Mouse (Mus musculus) left cerebral cortex, postnatal 25 days (tissue): ENCODE data around the gene Tceal5. TPM values are rescaled to one million over a fixed set of nuclear protein-coding genes. Genes with fewer than 3 reads are reported as not detected.

Experiments used
- DNase-seq, 2 experiments: peaks; one replicate each; pipeline ENCODE4 v3.0.0; 2022; ENCODE audit warnings: low spot score in 2 of 2, mixed read lengths in 1 of 2
- intact Hi-C: fragments of 180-260 bp; cut with DNase I; formaldehyde crosslinking; loops from one replicate; pipeline ENCODE4 v1.15.1; 2025
- microRNA-seq, 2 experiments: library from miRNA; unstranded; fragments of <30 nt; microRNA quantifications; one replicate each; pipeline ENCODE4 v1.2.0; 2022
- total RNA-seq, 2 experiments: library from RNA; stranded (reverse); gene quantifications; 2 replicates each; pipeline ENCODE4 v1.2.3; 2021

Tceal5 gene
- total RNA-seq, 2 experiments from 2014 or later, result 125 to 156 TPM

DNA sequence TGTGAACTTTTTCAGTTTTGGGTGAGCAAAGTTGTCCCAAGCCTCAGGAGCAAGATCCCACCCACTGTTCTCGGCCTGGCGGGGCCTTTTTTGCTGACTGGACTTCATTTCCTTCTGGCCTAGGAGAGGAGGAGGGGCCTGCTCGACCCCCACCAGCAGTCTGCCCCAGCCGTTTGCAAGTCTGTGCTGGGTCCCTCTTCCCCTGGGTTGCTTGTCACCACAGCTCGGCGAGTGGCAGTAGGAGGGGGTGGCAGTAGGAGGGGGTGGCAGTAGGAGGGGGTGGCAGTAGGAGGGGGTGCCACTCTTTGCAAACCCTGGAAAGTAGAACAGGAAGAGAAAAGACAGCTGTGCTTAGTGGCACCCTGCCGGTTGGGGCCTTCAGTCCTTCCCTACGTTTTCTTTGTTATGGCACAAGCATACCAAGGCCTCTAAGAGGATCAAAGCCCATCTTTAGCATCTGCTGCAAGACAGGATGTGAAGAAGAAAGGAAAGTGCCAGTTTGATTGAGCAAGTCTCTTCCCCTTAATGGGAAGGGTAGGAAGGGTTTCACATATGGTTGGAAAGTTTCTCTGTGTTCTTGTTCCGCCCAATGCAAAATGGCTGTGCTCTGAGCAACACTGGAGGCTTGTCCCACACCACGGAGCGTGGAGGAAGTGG, 22.7 kb downstream of the Tceal5 start:
- no peak for DNase-seq
- intact Hi-C loops, result no loop called here

DNA sequence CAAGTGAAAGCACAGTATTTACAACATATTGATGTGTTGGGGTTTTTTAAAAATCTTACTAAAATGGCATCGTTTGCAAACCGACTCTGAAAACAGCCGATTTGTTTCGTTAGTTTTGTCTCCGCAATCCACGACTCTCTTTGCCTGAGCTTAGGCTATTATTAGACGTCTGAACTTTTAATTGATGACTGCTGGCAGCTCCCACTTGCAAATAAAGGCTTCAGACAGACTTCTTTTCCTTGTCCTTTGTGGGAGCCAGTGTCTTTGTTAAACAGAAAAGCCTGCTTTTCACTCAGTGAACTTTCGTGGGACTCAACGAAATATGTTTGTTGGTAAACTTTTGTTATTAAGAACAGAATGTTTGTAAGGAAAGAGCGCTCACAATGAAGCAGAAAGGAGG, 30.9 kb downstream of the Tceal5 start:
- no peak for DNase-seq
- intact Hi-C loops, result no loop called here

DNA sequence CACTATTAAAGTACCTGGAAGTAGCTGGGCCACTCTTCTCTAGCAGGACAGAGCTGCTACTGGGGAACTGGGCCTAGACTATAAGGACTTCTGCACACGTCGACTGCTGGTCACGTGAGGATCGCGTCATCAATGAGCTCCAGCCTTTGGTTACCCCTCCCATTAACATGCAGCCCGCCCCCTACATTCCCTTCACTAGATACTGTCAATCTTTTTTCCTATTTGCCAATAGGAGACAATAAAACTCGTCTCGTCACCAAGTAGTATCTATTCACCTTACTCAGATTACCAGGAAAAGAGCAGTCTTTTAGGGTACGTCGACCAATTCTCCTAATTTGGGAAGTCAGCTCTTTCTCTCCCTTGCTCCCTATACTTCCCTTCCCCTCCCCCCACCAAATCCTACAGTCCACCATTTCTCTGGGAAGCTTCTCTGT, 31.5 kb downstream of the Tceal5 start, which contains the start of gene Tceal8:
Gene Tceal8, minus strand, starts transcription at position 225 of the 434 bp plus-strand sequence.
- DNase-seq, result peak; percentile 71 to 89
- intact Hi-C loops, result no loop called here

DNA sequence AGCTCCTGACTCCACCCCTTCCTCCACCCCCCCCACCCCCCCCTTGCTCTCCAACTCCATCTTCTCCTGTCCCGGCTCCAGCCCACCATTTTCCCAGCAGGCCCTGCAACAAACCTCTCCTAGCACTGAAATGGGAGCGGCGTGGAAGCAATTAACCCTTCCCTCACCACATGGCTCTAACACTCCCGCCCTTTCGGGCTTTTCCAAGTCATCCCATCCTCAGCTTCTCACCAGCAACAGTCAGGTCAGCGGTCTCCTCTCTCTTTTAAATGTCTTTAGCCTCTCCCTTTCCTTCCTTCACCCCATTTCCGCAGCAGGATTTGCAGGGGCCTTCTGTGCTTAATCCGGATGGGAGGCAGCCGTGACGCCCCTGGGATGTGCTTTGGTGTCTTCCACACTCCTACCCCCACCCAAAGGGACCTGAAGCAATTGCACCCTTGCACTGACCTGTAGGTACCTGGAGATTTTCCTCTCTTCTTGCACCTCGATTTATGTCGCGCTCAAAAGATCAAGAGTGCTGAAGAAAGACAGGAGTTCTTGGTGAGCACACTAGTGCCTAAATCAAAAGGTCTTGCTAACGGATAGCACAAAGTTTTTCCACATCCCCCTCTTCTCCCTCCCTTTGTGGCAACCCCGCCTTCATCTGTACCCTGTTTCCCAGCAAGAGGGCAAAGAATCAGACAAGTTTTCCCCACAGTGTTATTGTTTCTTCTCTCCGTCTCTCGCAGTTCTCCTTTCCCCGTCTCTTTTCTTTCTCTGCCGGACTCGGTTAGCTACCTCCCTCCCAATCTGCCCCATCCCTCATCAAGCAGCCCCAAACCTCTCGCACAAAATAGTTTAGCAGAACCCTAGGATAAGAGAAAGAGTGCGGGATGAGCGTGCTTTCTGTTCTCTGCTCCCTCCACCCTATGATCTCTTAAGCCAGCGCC, 32.2 kb downstream of the Tceal5 start:
- intact Hi-C loops, result no loop called here
- DNase-seq, result peak; percentile 49 to 71

DNA sequence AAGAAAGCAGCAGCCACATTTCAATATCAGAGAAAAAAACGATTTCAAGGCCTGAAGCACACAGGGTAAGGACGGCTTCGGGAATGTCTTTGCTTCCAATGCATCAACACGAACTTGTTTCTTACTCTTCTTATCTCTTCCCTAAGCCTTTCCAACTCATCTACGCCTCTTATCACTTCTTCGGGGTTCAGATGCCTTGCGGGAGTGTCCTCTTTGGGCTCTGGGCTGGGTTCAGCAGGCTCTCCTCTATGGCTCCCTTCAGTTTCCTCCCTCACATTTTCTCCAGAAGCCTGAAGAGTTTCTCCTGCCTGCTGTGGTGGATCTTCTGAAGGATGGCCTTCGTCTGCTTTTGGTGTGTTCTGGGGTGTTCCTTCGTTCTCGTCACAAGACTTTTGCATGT, 33.1 kb downstream of the Tceal5 start:
- intact Hi-C loops, result no loop called here
- no peak for DNase-seq

Small RNA genes within 50 kb of the gene (microRNA-seq; reads per million reads assigned to microRNA genes)
- gene Mir6383, result 0 reads per million in 2 experiments

Other genes starting within 250 kb of the Tceal5 start
- gene Arxes2, start 210.1 kb downstream of the Tceal5 start, total RNA-seq, result 10 to 100 TPM; 66.2 to 75.0 TPM
- 10 to 100 TPM; 40.7 to 41.9 TPM for gene Arxes1, start 170.5 kb downstream of the Tceal5 start, total RNA-seq
- gene Bex2, start 135.6 kb downstream of the Tceal5 start, total RNA-seq, result 100 to 1,000 TPM; 384 to 394 TPM
- not detected for gene Nxf3, start 118.6 kb downstream of the Tceal5 start, total RNA-seq
- 10 to 100 TPM; 19.8 to 22.3 TPM for gene Bex4, start 64.9 kb downstream of the Tceal5 start, total RNA-seq
- gene Tceal8, start 31.5 kb downstream of the Tceal5 start, total RNA-seq, result 10 to 100 TPM; 32.8 to 45.5 TPM
- 1 to 10 TPM; 1.9 to 2.2 TPM for gene Tceal7, start 10.9 kb upstream of the Tceal5 start, total RNA-seq
- gene Bex1, start 11.6 kb upstream of the Tceal5 start, total RNA-seq, result 10 to 100 TPM; 87.8 to 89.8 TPM
- gene Tceal9, start 41.2 kb upstream of the Tceal5 start, total RNA-seq, result 100 to 1,000 TPM; 119 to 122 TPM
- 100 to 1,000 TPM; 307 to 324 TPM for gene Bex3, start 66.4 kb upstream of the Tceal5 start, total RNA-seq